Mouse (Mus musculus) right cerebral cortex, adult 2 months (tissue): ENCODE data around the gene Nxf1.
"Not testable (repeated sequence)": the region's sequence is repeated elsewhere in the genome, so short reads cannot be mapped to it uniquely, and the experiment has no call there.

Experiments
- DNase-seq, 2 experiments: peaks; one replicate each; pipeline ENCODE4 v3.0.0; 2021 to 2022; ENCODE audit warnings: low spot score in 2 of 2

The Nxf1 gene

DNA sequence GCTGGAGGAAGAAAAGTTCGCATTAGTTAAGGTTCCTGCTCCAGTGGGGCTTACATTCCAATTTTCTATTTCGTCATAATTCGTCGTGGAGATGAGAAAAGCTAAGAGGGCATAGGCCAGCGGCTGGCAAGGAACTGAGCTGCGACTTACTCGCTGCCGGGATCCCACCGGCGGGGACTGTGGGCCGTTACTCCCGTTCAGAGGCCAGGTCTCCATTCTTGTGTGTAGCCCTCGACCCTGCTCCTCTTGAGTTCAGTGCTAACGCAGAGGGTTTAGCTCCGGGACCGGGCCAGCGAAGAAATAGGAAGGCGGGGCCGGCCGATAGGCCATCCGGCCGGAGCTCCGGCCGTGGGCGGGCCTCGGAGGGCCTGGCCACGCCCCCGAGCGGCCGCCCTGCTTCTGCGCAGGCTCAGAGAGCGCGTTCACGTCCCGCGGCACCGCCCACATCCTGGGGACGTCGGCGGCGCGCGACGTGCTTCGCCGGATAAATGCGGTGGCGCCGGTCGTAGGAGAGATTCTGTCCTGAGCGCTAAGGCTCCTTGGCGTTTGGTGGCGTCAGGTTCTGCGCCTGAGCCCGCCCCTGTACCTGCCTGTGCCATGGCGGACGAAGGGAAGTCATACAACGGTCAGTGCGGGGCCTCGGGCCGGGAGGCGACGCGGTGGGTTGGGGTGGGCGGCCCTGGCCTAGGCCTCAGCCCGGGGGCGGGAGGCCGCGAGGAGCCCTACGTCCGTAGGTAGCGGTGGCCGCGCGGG is at the start of gene Nxf1:
Gene Nxf1, plus strand, starts transcription at position 439 of the 753 bp plus-strand sequence.
- peak; percentile 89 to 94 for DNase-seq

DNA sequence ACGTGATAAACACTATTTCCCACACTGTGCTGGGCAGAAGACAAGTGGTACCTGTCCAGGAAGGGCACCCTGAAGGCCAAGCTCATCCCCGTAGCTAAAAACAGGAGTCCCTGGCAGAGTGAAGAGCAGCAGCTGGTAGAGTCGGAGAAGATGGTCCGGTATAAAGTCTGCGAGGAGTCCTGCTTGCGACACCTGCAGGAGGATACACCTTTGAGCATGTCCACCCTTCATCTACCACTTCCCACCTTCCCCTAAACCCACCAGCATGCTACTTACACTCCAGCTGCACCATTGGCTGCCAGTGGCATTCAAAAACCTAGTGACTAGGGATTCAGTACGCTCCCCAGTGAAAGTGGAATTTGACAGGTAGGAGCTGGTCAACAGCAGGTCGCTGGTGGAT is 47.9 kb upstream of the Nxf1 start:
- no peak for DNase-seq

DNA sequence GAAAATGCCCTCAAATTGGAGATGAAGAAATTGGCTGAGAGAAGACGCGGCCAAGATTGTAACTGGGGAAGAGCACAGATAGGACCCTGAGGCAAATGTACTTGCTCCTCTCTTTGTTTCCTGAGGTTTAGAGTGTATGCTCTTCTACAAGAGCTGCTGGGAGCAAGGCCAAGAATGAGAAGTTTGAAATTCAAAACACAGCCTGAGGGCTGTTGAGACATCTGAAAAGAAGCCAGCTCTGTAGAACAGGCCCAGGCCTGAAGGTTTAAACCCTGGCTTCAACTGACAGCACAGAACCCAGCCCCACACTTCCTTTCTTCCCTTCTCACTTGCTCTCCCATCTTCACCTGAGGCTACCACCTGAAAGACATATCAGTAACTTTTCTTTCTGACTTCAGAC is 46.8 kb upstream of the Nxf1 start:
- peak in 1 of 2 experiments; percentile 23 for DNase-seq

DNA sequence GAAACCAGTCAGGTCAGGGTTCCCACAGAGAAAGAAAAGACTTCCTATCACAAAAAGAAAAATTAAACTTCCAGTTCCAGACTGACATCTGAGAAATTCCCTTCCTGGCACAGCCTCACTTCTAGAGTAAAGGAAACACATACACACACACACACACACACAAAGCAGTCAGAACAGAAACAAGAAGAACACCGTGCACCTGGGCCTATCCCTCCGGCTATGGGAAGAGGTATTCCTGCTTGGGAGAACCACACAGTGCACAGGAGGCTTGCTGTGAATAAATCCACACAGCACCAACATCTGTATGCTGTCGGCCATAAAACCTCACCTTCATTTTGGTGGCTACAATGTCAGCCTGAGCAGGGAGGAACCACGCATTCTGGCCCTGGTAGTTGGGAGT is 45.4 kb upstream of the Nxf1 start:
- DNase-seq: no peak

DNA sequence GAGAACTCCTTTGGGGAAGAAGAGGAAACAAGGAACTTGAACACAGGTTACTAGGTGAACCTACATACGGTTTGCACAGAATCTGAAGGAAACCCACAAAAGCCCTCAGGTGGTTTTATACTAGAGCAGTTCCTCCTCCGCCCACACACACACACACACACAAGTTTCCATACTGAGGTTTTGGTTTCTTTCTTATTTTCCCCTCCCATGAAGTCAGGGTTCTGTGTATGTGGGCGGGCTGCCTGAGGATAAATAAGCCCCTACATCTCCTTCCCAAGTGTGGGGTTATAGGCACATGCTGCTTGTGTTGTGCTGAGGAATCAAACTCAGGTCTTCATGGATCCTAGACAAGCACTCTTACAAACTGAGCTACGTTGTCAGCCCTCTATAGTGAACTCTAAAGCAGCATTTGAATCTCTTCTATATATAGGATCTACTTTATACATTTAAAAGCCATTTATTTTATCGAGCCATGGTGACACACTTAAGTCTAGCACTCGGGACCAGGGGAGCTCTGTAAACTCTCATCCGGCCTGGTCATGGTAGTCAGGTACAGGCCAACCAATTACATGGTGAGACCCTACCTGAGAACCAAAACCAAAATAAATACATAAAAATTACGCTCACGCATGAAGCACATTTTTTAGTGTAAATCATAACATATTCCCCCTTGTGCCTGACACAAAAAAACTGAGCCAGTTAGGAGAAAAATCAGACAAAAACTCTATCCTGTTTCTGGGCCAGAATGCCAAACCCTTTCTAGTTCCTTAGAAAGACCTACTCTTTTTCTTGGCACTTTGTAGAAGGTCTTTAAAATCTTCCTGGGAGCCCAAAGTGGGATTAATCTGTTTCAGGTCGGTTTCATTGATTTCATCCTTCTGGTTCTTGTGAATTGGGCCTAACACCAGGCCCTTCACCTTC is 44.7 kb upstream of the Nxf1 start:
- no peak for DNase-seq

DNA sequence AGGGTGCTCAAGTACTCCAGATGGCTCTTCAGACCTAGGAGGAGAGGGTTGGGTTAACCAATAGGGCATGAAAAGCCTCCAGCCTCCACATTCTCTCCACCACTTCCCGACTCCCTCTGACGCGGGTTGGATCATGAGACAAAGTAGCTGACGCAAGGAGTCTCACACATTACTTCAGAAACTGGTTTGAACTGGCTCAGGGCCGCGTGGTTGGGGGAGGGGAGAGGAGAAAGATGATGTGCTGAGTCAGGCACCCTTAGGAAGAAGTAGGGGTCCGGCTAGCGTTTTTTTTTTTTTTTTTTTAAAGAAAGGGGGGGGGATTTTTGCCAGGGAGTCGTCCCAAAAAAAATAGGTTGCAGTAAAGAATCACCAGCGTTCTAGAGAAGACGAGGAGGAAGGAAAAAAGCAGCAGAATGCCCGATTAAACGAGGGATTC is 44.0 kb upstream of the Nxf1 start:
- peak; percentile 46 to 64 for DNase-seq

DNA sequence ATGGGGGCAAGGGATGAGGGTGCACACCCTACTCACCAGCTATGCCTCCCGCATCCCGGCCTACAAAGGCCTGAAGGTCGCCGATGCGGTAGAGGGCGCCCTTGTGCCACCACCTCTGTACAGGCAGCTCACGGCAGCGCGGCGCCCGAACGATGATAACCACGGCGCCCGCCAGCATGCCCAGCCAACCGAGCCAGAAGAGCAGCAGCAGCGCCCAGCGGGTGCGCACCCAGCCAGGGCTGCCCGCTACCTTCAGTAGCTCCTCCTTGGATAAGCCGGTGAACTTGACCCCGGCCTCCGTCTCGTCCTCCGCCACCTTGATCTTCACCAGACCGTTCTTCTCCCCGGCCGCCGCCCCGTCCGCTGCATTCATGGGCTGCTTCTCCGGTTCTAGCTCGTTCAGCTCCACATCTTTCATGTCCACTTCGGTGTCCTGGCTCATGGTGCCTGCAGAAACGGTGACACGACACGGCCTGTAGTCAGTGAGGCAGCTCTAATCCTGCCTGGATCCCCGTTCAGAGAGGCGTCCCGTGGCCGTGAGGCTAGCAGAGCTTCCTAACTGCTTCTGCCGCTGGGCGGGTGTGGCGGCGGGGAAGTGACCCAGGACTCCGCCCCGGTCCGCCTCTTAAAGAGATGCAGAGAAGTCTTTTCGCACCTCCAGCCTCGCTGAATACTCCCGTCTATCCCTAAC is 43.4 kb upstream of the Nxf1 start:
- DNase-seq: peak; percentile 93 to 96

DNA sequence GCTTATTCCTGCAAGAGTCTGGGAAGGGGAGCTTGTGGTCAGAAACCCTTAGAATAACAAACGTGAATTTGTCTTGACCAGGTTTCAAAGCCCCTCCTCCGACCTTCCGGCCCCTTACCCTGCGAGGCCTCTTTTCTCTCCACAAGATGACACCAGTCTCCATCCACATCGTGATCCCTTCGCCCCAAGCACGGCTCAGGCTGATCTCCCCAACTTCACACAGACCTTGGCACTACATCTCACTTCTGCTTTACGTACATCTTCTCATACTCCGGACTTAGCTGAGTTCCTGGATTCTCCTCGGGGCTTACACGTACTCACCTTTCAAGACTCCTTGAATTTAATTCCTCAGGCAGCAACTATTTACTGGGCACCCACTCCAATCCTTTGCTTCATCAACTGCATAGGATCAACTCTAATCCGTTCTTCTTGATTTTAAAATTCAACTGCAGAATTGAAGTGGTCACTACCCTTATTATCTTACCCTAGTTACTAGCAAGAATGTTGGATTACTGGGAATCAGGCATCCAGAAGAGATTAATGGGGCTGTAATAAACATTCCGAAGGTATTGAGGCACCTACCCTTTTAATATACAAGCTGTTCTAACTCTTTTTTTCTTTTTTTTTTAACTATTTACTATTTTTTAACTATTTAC is 42.7 kb upstream of the Nxf1 start:
- DNase-seq: peak in 1 of 2 experiments; percentile 29

DNA sequence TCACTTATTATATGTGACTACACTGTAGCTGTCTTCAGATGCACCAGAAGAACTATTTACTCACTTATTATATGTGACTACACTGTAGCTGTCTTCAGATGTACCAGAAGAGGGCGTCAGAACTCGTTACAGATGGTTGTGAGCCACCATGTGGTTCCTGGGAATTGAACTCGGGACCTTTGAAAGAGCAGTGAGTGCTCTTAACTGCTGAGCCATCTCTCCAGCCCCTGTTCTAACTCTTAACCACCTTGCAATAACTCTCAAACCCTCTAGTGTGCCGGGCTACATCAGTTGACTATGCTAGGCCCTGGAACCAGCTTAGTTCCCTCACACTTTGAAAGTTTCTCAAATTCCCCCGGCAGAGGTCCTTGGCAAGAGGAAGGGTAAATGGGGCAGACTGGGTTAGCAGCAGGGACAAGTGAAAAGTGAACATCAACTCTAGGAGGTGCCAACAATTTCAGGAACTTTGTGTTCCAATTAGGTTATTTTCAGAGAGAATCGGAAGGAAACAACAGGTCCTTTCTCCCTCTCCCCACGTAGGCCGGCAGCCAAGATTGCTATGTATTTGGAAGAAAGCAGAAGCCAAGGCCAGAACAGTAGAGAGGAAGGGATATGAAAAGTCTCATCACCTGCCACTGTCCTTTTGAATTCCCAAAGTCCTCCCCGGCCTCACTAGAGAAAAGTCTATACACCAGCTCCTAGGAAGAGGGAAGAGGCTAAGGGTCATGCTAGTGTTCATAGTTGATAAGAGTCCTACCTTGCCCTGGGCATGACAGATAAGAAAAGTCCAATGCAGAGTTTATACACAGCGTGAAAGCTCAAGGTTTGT is 42.0 kb upstream of the Nxf1 start:
- DNase-seq: no peak

DNA sequence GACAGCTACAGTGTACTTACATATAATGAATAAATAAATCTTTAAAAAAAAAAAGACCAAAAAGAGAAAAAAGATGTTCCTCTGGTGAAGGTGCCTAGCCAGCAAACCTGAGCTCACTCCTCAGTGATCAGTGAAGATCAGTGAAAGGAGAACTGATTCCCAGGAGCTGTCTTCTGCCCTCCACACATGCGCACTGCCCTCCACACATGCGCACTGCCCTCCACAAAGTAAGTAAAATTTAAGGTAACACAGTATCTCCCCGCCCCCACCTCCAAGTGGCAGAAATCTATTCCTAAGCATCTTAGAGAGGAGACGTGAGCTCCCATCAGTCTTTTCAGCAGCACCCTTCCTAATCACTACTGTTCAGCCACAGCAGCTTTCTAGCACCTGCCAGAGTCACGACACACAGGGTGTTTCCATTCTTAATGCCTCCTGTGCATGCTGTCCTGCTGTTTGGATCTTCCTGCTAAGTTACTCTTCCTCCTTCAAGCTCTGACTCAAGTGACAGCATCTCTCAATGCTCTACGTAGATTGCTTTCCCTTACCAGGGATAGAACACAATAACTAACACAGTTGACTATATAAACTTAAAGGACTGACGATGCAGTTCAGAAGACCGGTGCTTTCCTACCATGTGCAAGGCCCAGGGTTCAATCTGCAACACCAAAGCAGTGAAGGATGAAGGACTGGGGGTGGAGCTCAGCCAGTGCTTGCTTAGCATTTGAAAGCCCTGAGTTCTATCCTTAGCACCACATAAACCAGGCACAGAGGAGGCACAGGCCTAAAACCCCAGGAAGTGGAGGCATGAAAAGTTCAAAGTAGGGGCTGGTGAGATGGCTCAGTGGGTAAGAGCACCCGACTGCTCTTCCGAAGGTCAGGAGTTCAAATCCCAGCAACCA is 40.8 kb upstream of the Nxf1 start:
- no peak for DNase-seq

DNA sequence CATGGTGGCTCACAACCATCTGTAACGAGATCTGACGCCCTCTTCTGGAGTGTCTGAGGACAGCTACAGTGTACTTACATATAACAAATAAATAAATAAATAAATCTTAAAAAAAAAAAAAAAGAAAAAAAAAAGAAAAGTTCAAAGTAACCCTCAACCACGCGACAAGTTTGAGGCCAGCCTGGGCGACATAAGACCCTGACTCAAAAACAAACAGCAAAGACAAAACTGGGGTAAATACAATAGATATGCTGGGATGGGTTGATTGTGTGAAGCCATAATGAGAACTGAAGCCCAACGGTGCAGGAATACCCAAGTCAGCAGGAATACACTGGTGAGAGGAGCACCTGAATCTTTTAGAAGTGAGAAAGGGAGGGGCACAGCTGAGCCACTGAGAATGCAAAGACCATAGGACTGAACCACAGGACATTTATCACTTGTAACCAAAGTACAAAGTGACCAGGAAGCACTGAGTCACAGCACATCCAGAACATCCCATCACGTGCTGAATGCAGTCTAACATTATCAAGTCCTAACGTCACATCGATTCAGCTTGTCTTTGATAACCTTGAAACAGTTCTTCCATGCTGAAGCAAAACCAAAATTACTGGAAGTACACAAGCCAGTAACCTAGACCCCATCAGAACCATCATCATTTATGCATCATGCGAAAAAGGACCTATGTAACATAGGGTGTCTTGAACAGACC is 40.0 kb upstream of the Nxf1 start:
- no peak for DNase-seq

DNA sequence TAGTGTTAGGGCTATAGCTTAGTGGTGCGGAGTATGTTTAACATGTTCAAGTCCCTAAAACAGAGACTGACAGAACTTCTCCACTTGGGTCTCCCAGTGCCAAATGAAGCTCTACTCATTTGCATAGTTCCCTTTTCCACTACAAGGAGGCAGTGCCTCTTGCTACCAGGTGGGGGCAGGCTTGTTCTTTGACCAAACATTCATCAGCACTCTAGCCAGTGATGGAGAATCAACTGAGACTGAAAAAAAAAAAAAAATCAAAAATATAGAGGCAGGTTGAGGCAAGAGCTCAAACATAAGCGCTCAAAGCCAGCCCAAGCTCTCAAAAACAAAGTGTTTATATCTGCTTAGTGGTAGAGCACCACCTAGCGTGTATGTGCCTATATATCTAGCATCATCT is 38.5 kb upstream of the Nxf1 start:
- DNase-seq: peak in 1 of 2 experiments; percentile 60

DNA sequence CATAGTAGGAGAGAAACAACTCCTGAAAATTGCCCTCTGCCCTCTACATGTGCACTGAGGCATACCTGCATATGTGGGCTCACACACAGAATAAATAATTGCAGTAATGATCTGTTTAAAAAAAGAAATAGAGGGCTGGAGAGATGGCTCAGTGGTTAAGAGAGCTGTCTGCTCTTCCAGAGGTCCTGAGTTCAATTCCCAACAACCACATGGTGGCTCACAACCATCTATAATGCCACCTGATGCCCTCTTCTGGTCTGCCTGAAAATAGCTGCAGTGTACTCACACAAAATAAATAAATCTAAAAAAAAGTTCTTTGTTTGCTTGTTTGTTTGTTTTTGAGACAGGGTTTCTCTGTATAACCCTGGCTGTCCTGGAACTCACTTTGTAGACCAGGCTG is 37.8 kb upstream of the Nxf1 start:
- not testable (repeated sequence) for DNase-seq

DNA sequence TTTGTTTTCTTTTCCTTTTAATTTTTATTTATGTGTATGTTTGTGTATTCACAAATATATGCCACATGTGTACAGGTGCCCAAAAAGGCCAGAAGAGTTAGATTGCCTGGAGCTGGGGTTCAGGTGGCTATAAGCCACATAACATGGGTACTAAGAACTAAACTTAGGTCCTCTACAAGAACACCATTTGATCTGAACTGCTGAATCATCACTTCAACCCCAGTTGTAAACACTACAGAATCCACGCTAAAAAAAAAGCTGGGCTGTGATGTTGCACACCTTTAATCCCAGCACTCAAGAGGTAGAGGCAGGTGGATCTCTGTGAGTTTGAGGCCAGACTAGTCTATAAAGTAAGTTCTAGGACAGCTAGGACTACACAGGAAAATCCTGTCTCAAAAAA is 35.5 kb upstream of the Nxf1 start:
- DNase-seq: no peak

DNA sequence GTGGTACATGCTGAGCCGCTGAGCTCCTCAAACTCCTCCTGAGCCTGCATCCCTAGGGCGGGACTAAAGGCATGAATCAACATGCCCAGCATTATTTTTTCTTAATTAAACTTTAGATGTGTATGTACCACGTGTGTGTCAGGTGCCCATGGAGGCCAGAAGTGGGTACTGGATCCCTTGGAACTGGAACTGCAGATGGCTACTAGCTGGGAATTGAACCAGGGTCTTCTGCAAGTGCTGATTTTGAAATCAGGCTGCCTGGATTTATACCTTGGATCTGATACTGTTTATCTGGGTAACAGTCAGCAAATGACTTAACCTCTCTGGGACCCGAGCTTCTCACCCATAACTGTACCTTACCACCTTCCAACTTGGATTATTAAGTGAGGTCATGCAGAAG is 34.9 kb upstream of the Nxf1 start:
- DNase-seq: no peak

DNA sequence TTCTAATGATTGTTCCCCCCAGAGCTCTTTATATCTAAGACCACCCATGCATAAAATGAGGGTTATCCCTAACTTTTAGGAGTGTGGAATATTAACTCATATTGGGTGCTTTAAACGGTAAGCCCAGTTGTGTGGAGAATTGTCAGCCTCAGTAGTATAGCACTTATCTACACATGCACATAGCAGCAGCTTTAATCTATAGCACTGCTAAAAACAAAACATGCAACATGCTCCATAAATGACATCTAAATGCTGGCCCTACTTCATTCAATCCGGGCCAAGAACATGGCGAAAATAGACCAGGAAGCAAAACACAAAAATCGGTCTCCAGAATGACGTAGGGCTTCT is 34.3 kb upstream of the Nxf1 start:
- no peak for DNase-seq

DNA sequence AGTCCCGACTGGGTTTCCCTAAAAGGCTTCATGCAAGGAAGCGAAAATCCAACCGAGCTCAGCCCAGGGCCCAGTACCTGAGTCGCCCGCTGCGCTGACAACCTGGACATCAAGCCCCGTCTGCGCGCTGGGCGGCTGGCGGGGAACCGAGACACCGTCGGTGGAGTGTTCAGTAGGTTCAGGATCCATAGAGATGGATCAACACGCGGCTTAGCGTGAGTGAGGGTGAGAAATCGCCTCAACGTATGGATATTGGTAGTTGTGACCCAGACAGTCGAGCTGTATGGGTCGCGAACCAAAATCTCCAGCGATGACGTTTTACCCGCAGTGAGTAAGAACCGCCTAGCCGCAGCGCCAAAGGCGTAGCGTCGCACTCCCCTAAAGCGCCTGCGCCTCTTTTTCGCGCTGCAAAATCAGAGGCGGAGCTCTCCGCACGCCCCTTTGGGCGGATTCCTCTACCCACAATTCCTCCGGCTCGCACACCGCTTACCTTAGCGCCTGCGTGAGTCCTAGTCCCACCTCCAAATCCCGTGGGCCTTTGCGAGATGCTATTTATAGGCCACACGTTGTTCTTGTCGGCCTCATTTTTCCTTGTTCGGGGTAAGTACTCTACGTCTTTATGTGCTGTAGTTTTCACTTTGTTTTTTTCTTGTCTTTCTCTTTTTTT is 33.8 kb upstream of the Nxf1 start, which contains the start of gene Slc3a2:
Gene Slc3a2, minus strand, starts transcription at position 463 of the 667 bp plus-strand sequence.
- peak; percentile 96 to 97 for DNase-seq

DNA sequence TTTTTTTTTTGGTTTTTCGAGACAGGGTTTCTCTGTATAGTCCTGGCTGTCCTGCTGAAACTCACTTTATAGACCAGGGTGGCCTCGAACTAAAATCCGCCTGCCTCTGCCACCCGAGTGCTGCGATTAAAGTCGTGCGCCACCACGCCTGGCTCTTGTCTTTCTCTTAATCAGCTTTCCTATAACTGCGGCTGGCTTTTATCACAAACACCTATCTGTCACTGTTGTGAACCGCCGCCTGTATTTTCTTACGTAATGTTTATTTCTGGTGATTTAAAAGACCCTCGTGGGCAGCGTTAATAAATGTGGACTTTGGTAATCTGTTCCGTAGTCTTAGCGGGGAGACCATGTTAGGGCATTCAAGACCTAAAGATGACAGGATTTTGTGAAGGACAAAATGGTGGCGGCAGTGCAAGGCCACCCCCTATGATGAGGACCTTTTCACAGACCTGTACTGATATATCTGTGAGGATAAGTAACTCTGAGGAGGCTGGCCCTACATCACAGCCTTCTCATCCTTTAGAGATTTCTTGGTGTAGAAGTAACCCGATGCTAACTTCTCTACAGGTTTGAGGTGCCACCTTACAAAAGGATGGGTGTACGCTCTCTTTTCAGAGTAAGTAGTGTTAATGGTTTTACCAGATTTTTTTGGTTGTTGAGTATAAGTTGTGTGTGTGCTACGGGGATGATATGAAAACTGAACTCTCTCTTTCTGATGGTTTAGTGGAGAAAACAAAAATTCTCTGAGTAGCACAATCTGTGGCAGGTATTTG is 33.1 kb upstream of the Nxf1 start:
- no peak for DNase-seq
